In the genomic region with DNA sequence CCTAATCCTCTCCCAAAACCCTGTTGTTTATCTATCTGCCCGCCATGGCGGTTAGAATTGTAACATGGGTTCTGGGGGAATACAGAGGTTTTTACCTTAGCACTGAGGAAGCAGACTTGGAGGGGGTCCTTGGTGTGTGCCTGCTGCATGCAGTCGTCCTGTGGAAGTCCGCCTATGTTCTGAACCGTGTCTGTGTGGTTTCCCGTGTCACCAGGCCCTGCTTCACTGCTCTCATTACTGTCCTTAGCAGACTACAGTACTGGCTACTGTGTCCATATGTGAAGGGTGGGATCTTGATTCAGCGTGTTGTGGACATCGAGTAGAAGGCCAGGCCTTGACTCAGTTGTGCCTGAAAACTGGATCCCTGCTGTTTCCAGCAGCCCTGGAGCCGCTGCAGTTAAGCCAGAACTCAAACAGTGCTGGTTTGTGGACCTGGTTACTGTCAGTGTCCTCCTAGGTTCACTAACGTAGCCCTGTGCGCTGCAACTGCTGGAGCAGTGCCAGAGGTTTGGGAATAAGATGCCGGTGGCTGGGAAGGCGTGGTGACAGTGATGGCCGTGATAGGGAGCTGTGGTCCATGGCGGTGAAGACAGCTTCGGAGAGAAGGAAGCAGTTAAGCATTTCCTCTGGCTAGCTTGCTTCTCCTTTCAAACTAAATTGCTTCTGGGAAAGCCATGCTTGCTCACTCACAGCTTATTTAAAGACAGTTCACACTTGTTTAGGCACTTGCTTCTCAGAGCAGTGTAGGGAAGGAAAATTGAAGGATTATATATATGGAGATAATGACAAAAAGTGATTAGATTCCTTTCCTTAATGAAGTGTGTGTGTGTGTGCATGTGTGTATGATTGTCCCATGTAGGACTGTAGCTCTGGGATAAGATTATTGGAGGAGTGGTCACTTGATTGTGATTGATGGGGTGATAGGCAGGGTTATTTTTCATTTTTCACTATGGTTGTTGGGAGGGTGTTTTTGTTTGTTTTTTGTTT, we compare ENCODE assay signal across 8 mouse cellular contexts. TPM values are rescaled to one million over a fixed set of nuclear protein-coding genes. Genes with fewer than 3 reads are reported as not detected.
DNase-seq lines count a peak whose midpoint lies in the region; ATAC-seq lines count a peak whose summit lies in the region.

No protein-coding gene starts in this region.

- H3K4me2 ChIP-seq in kidney, embryonic 14.5 days (replicated peaks; ENCODE audit: low read depth, low read length): no peak overlapping the region; the same call in 1 of the 2 replicates

- WGBS in kidney, embryonic 14.5 days: 17% methylated on average over 16 of the region's 16 CpGs

- no peaks in the 10 kb centered on the region for H3K36me3 ChIP-seq in kidney, embryonic 14.5 days (ENCODE audit: control insufficient read depth, insufficient read depth, low read length)

- H3K4me3 ChIP-seq in kidney, embryonic 14.5 days (ENCODE audit: low read length): no peak overlapping the region

- H3K9me3 ChIP-seq in kidney, embryonic 14.5 days (ENCODE audit: control insufficient read depth, low read length): no peaks in the 10 kb centered on the region

- H3K9ac ChIP-seq in kidney, embryonic 14.5 days (ENCODE audit: low read depth, low read length): peak overlapping the region; percentile 18; the same call in 1 of the 2 replicates

- no peak for DNase-seq in cerebellum, adult 11-12 months
- peak; percentile 66 for DNase-seq in adrenal gland, postnatal 14 days
- peak; percentile 30 to 40 for DNase-seq in gastrocnemius, postnatal 36 days
- peak; percentile 62 for DNase-seq in lung, postnatal 14 days
- no peak for DNase-seq in right cerebral cortex, postnatal 14 days
- DNase-seq in left cerebral cortex, postnatal 36 days (ENCODE audit: low spot score in 2 of 2): no peak

- ATAC-seq in cerebellum, adult (ENCODE audit: insufficient number of reproducible peaks, low FRiP score, low TSS enrichment): 0 out of 2 replicates have a peak, but pooled peaks have one; percentile 20
- peak; percentile 60; the same call in 1 of the 2 replicates for ATAC-seq in kidney, embryonic 14.5 days (ENCODE audit: low FRiP score, low TSS enrichment)

- peaks cover 57% of the 10 kb centered on the region for H3K4me1 ChIP-seq in kidney, embryonic 14.5 days (ENCODE audit: control insufficient read depth, insufficient read depth, low read length)

- H3K27me3 ChIP-seq in kidney, embryonic 14.5 days (ENCODE audit: control insufficient read depth, insufficient read depth, low read length): no peaks in the 10 kb centered on the region

- intact Hi-C loops in gastrocnemius, postnatal 36 days (cut with DNase I): no loop called here
- intact Hi-C loops in left cerebral cortex, postnatal 36 days (cut with DNase I): no loop called here

- peak overlapping the region; percentile 25; the same call in 1 of the 2 replicates for H3K27ac ChIP-seq in kidney, embryonic 14.5 days (ENCODE audit: low read depth, low read length)

RNA-seq across cellular contexts. Expression of a gene that starts 6.4 kb away (rescaled TPM):
- 54.6 and 56.0 TPM in 2 replicates for total RNA-seq in adrenal gland, postnatal 14 days (2021)
- 10 to 100 TPM; 40.7 to 46.7 TPM for total RNA-seq in gastrocnemius, postnatal 36 days (2021)
- polyA plus RNA-seq in kidney, embryonic 14.5 days (2014; fragmentation: Nextera tagmentation; extraction: Ambion mirVana): 29.9 and 32.7 TPM in 2 replicates
- total RNA-seq in left cerebral cortex, postnatal 36 days (2021): 10 to 100 TPM; 31.6 to 38.0 TPM

Comparison
In these comparisons a context has a peak if more than half of its experiments do, and no peak if none do; other contexts are left out.
1. DNase-seq: peak in adrenal gland, postnatal 14 days (single experiment), gastrocnemius, postnatal 36 days (2 of 2) and lung, postnatal 14 days (single experiment); none in cerebellum, adult 11-12 months (single experiment), right cerebral cortex, postnatal 14 days (single experiment) and left cerebral cortex, postnatal 36 days (0 of 2).